Comparison of ENCODE assay signal across 21 mouse cellular contexts in genomic region chr12:99610868-99611267, GRCm38 (mm10). TPM values are rescaled to one million over a fixed set of nuclear protein-coding genes. Genes with fewer than 3 reads are reported as not detected.
DNase-seq lines count a peak whose midpoint lies in the region; TF ChIP-seq lines count a peak whose summit lies in the region.
"Had no signal": no experiment of that assay in that cellular context is flagged by ENCODE, and none has a peak within 500 bp of the region (broad histone marks: within the 10 kb centered on the region; RNA-seq: fewer than 3 reads in every experiment).

No protein-coding gene starts in this region.

- no peaks in the 10 kb centered on the region for H3K79me2 ChIP-seq in CH12.LX (replicated peaks; ENCODE audit: control insufficient read depth, extremely low read depth, insufficient read depth, poor library complexity, severe bottlenecking)

- no peak for TF ChIP-seq EP300 in CH12.LX (IDR thresholded peaks at IDR 0.05; ENCODE audit: low read length)

- H3K4me3 ChIP-seq in heart, embryonic 10.5 days, result no peak overlapping the region
- H3K4me3 ChIP-seq in CH12.LX (replicated peaks in 1 of 3; ENCODE audit: low read depth in 2 of 3, low read length in 2 of 3, poor library complexity in 1 of 3), result peak overlapping the region in 1 of 3 experiments; percentile 25
- no peak overlapping the region for H3K4me3 ChIP-seq in bone marrow, adult 2 months (replicated peaks; ENCODE audit: control insufficient read depth, low read depth, low read length)
- H3K4me3 ChIP-seq in thymus, adult 2 months (ENCODE audit: control insufficient read depth, insufficient read depth, low read length), result no peak overlapping the region
- H3K4me3 ChIP-seq: forebrain, embryonic 10.5 days; forebrain, embryonic 13.5 days; heart, adult 2 months; heart, embryonic 15.5 days had no signal

- in situ Hi-C loops in CH12.LX (cut with MboI; ENCODE audit: low pct_ligation_motif_present, low pct_unique_long_range_greater_than_20kb, low sequenced_read_pairs), result no loop called here

- TF ChIP-seq RAD21 in CH12.LX (IDR thresholded peaks at IDR 0.05; ENCODE audit: low read depth, low read length), result no peak

- H3K36me3 ChIP-seq in heart, embryonic 10.5 days, result no peaks in the 10 kb centered on the region
- H3K36me3 ChIP-seq in CH12.LX (replicated peaks in 1 of 2; ENCODE audit: control insufficient read depth in 1 of 2, insufficient read depth in 1 of 2, low read length in 1 of 2), result peaks cover 0 to 1% of the 10 kb centered on the region in 2 experiments
- H3K36me3 ChIP-seq in thymus, adult 2 months (ENCODE audit: control insufficient read depth, insufficient read depth, low read length), result no peaks in the 10 kb centered on the region
- H3K36me3 ChIP-seq: forebrain, embryonic 10.5 days; heart, embryonic 15.5 days had no signal

- peak overlapping the region; percentile 14; the same call in 1 of the 2 replicates for H3K27ac ChIP-seq in heart, embryonic 10.5 days
- peak overlapping the region; percentile 93 for H3K27ac ChIP-seq in CH12.LX (ENCODE audit: insufficient read depth, low read depth)
- peak overlapping the region; percentile 18 for H3K27ac ChIP-seq in bone marrow, adult 2 months (ENCODE audit: control insufficient read depth, insufficient read depth, low read depth, low read length, poor library complexity)
- no peak overlapping the region for H3K27ac ChIP-seq in thymus, adult 2 months (ENCODE audit: control insufficient read depth, insufficient read depth, low read length)
- H3K27ac ChIP-seq: forebrain, embryonic 10.5 days; forebrain, embryonic 13.5 days; hindbrain, embryonic 14.5 days; hindbrain, postnatal 0 days had no signal

- peaks cover 18% of the 10 kb centered on the region for H3K4me1 ChIP-seq in heart, embryonic 10.5 days
- peaks cover 19 to 46% of the 10 kb centered on the region in 2 experiments for H3K4me1 ChIP-seq in CH12.LX (ENCODE audit: control insufficient read depth in 1 of 2, insufficient read depth in 2 of 2)
- peaks cover 2% of the 10 kb centered on the region for H3K4me1 ChIP-seq in bone marrow, adult 2 months (ENCODE audit: control insufficient read depth, insufficient read depth, low read length)
- H3K4me1 ChIP-seq in thymus, adult 2 months (replicated peaks; ENCODE audit: control insufficient read depth, insufficient read depth, low read length), result peaks cover 18% of the 10 kb centered on the region
- H3K4me1 ChIP-seq: forebrain, embryonic 13.5 days had no signal

- H3K9ac ChIP-seq in CH12.LX (ENCODE audit: insufficient read depth, low read depth), result no peak overlapping the region
- H3K9ac ChIP-seq: forebrain, embryonic 13.5 days; heart, embryonic 15.5 days; hindbrain, embryonic 14.5 days had no signal

- H3K27me3 ChIP-seq in heart, embryonic 10.5 days (ENCODE audit: insufficient read depth, poor library complexity, severe bottlenecking), result no peaks in the 10 kb centered on the region
- H3K27me3 ChIP-seq in CH12.LX (replicated peaks), result no peaks in the 10 kb centered on the region
- no peaks in the 10 kb centered on the region for H3K27me3 ChIP-seq in thymus, adult 2 months (ENCODE audit: control insufficient read depth, insufficient read depth, low read length)
- H3K27me3 ChIP-seq: forebrain, embryonic 13.5 days; heart, embryonic 15.5 days had no signal

- TF ChIP-seq POLR2A in CH12.LX (IDR thresholded peaks at IDR 0.05; ENCODE audit: low read depth, low read length), result no peak
- TF ChIP-seq POLR2A in bone marrow, adult 2 months (IDR thresholded peaks at IDR 0.05; ENCODE audit: borderline replicate concordance, control insufficient read depth, low read depth, low read length), result no peak
- TF ChIP-seq POLR2A in thymus, adult 2 months (IDR thresholded peaks at IDR 0.05; ENCODE audit: control insufficient read depth, extremely low read depth, insufficient read depth, low read length, poor library complexity), result no peak

- no peaks in the 10 kb centered on the region for H3K9me3 ChIP-seq in heart, embryonic 10.5 days
- peaks cover 9% of the 10 kb centered on the region for H3K9me3 ChIP-seq in CH12.LX (replicated peaks; ENCODE audit: low read length)
- H3K9me3 ChIP-seq: forebrain, embryonic 10.5 days; forebrain, embryonic 13.5 days; heart, embryonic 15.5 days had no signal

- intact Hi-C loops in heart, postnatal 14 days (cut with DNase I), result no loop called here
- intact Hi-C loops in left cerebral cortex, postnatal 14 days (cut with DNase I), result no loop called here

- dilution Hi-C loops in CH12.LX (cut with MboI; ENCODE audit: extremely low pct_ligation_motif_present, extremely low pct_unique_long_range_greater_than_20kb, low sequenced_read_pairs), result no loop called here

- no peak for DNase-seq in heart, embryonic 10.5 days (ENCODE audit: low spot score)
- no peak for DNase-seq in heart, postnatal 14 days
- DNase-seq in CH12.LX (ENCODE audit: extremely low read depth), result no peak
- DNase-seq in left cerebral cortex, postnatal 14 days (ENCODE audit: low spot score in 2 of 2), result no peak
- DNase-seq in thymus, adult 2 months, result no peak
- DNase-seq: adrenal gland, adult 8-10 months; adrenal gland, postnatal 25 days; cerebellum, adult 18-20 months; cerebellum, adult 9-10 months; cerebellum, postnatal 14 days; gastrocnemius, postnatal 25 days; heart, adult 2 months; heart, postnatal 10 days; heart, postnatal 4 days had no signal

- H3K4me2 ChIP-seq in CH12.LX (ENCODE audit: insufficient read depth, low read depth, poor library complexity, severe bottlenecking), result peak overlapping the region; percentile 88
- H3K4me2 ChIP-seq: forebrain, embryonic 13.5 days; heart, embryonic 11.5 days; heart, embryonic 15.5 days; hindbrain, embryonic 14.5 days had no signal

- WGBS in heart, embryonic 10.5 days, result 91% methylated on average over 7 of the region's 7 CpGs
- WGBS in bone marrow, adult 2 months, result 83% methylated on average over 7 of the region's 7 CpGs
- WGBS in thymus, adult 2 months, result 93% methylated on average over 7 of the region's 7 CpGs

- TF ChIP-seq CTCF in CH12.LX (conservative IDR thresholded peaks at IDR 0.05 in 1 of 2, IDR thresholded peaks at IDR 0.05 in 1 of 2; ENCODE audit: low read depth in 2 of 2, low read length in 2 of 2), result no peak
- no peak for TF ChIP-seq CTCF in bone marrow, adult 2 months (IDR thresholded peaks at IDR 0.05; ENCODE audit: control insufficient read depth, insufficient read depth, low read length)
- TF ChIP-seq CTCF in thymus, adult 2 months (IDR thresholded peaks at IDR 0.05; ENCODE audit: borderline replicate concordance, control insufficient read depth, extremely low read depth, insufficient read depth, low read length, poor library complexity), result no peak

TF ChIP-seq in CH12.LX, 34 proteins besides CTCF, POLR2A, EP300 and RAD21:
- TF ChIP-seq ZKSCAN1 (IDR thresholded peaks at IDR 0.05; ENCODE audit: borderline replicate concordance, low read depth, low read length) (no peak), TCF12 (IDR thresholded peaks at IDR 0.05; ENCODE audit: low read depth, low read length) (no peak), CHD1 (IDR thresholded peaks at IDR 0.05; ENCODE audit: low read depth, low read length) (no peak), BHLHE40 (IDR thresholded peaks at IDR 0.05; ENCODE audit: low read depth, low read length) (peak; percentile 42; the same call in 1 of the 2 replicates), MXI1 (IDR thresholded peaks at IDR 0.05; ENCODE audit: low read depth, low read length) (peak; percentile 33; the same call in 1 of the 2 replicates), ZMIZ1 (IDR thresholded peaks at IDR 0.05; ENCODE audit: low read depth, low read length) (no peak), HCFC1 (IDR thresholded peaks at IDR 0.05; ENCODE audit: low read depth, low read length) (0 out of 2 replicates have a peak, but pooled peaks have one; percentile 2), MAZ (IDR thresholded peaks at IDR 0.05; ENCODE audit: low read depth, low read length) (0 out of 2 replicates have a peak, but pooled peaks have one; percentile 8), USF2 (conservative IDR thresholded peaks at IDR 0.05; ENCODE audit: low read depth, low read length) (peak; percentile 67), SIN3A (IDR thresholded peaks at IDR 0.05; ENCODE audit: low read length) (peak; percentile 6; the same call in 1 of the 2 replicates), MAX (IDR thresholded peaks at IDR 0.05; ENCODE audit: low read length) (peak; percentile 51), USF1 (IDR thresholded peaks at IDR 0.05; ENCODE audit: low read depth, low read length) (peak; percentile 76)

RNA-seq across cellular contexts. Expression of gene Foxn3, which starts 47.5 kb away (rescaled TPM):
- polyA plus RNA-seq in heart, embryonic 10.5 days (2016; fragmentation: Nextera tagmentation; extraction: Ambion mirVana), result 60.5 and 65.2 TPM in 2 replicates
- total RNA-seq in heart, postnatal 14 days (2021), result 100 to 1,000 TPM; 126 to 142 TPM
- 21.1 and 26.8 TPM in 2 replicates for total RNA-seq in CH12.LX (2012; rRNA removed)
- total RNA-seq in CH12.LX (2014; rRNA removed), result 9.7 and 10.0 TPM in 2 replicates
- polyA plus RNA-seq in CH12.LX (2012; ENCODE audit: insufficient read length, low read depth), result 11.0 and 12.5 TPM in 2 replicates
- 20.7 and 23.7 TPM in 2 replicates for polyA plus RNA-seq in bone marrow, adult 2 months (2011; ENCODE audit: insufficient read depth, insufficient read length, low replicate concordance, missing spikeins)
- 10 to 100 TPM; 47.2 to 51.6 TPM for total RNA-seq in left cerebral cortex, postnatal 14 days (2021)
- 71.3 and 90.9 TPM in 2 replicates for polyA plus RNA-seq in thymus, adult 2 months (2012; rRNA removed)
